Mouse (Mus musculus): ENCODE results near the gene Gm13769. TPM values are rescaled to one million over a fixed set of nuclear protein-coding genes. Genes with fewer than 3 reads are reported as not detected.
"Not testable (repeated sequence)": the region's sequence is repeated elsewhere in the genome, so short reads cannot be mapped to it uniquely, and the experiment has no call there.

The Gm13769 gene
- not detected in 2 replicates for polyA plus RNA-seq (2015; fragmentation: Nextera tagmentation; extraction: Ambion mirVana)

GRCm38 (mm10) chr2:90321900-90322299, at the start of gene Gm13769:
Gene Gm13769 (plus strand): TSS chr2:90322200.
- not testable (repeated sequence) for H3K4me1 ChIP-seq (ENCODE audit: insufficient read depth, low read length); H3K4me2 ChIP-seq (replicated peaks; ENCODE audit: low read depth, low read length); H3K4me3 ChIP-seq (ENCODE audit: low read length); H3K36me3 ChIP-seq (ENCODE audit: insufficient read depth, low read length); H3K27me3 ChIP-seq (ENCODE audit: insufficient read depth, low read length); H3K9me3 ChIP-seq (ENCODE audit: low read length); ATAC-seq (ENCODE audit: low FRiP score, low TSS enrichment); H3K9ac ChIP-seq (replicated peaks; ENCODE audit: low read length); H3K27ac ChIP-seq (ENCODE audit: low read length)
- no CpG with 5 or more reads among the region's 6 CpGs for WGBS

DNA sequence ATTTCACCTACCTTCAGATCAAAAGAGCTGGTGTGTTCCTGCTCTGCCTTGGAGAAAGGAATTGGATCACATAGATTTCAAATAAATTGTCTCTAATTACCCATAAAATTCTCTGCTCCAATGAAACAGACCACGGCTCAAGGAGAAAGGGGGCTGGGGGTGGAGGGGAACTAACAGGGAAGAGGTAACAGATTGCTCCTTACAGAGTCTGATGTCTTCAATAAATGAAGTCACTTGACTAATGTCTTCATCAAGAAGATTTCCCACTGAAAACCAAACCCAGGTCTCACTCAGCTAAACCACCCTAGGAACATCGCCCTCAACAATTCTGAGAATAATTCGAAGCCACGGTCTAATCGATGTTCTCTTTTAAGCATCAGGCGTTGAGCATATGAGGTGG, 29.3 kb upstream of the Gm13769 start, which contains the start of gene Olfr1272:
Gene Olfr1272 (minus strand): TSS at position 101 of the 400 bp plus-strand sequence.
- H3K4me3 ChIP-seq (ENCODE audit: low read length): no peak within 1 kb of the TSS
- H3K27me3 ChIP-seq (ENCODE audit: insufficient read depth, low read length): no peaks in the 10 kb centered on the region
- H3K9ac ChIP-seq (replicated peaks; ENCODE audit: low read length): no peak within 1 kb of the TSS
- no peaks in the 10 kb centered on the region for H3K4me1 ChIP-seq (ENCODE audit: insufficient read depth, low read length)
- H3K36me3 ChIP-seq (ENCODE audit: insufficient read depth, low read length): no peaks in the 10 kb centered on the region
- no peak for ATAC-seq (ENCODE audit: low FRiP score, low TSS enrichment)
- 86% methylated on average over 6 of the region's 6 CpGs for WGBS
- no peak within 1 kb of the TSS for H3K27ac ChIP-seq (ENCODE audit: low read length)
- no peak within 1 kb of the TSS for H3K4me2 ChIP-seq (replicated peaks; ENCODE audit: low read depth, low read length)
- no peaks in the 10 kb centered on the region for H3K9me3 ChIP-seq (ENCODE audit: low read length)

DNA sequence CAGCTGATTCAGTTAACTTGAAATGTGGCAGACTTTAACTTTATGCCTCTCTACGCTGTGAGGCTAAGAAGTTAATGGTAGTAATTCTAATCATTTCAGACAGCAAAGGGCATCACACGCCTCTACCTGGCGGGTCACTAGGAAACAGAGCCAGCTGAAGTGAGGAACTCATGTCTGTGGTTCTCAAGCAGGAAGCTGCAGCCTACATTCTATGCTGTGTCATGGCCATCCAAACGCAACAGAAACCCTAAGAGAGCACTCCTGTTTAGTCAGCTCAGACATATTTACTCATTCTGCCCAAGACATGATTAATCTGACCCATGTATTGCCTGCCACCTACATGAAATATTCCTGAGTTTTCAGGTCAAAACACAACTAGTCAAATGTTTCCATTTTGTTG, 24.7 kb downstream of the Gm13769 start:
- not testable (repeated sequence) for H3K36me3 ChIP-seq (ENCODE audit: insufficient read depth, low read length); H3K27ac ChIP-seq (ENCODE audit: low read length); H3K4me3 ChIP-seq (ENCODE audit: low read length); H3K9me3 ChIP-seq (ENCODE audit: low read length); H3K4me2 ChIP-seq (replicated peaks; ENCODE audit: low read depth, low read length); H3K4me1 ChIP-seq (ENCODE audit: insufficient read depth, low read length); H3K9ac ChIP-seq (replicated peaks; ENCODE audit: low read length); ATAC-seq (ENCODE audit: low FRiP score, low TSS enrichment); H3K27me3 ChIP-seq (ENCODE audit: insufficient read depth, low read length)
- no CpG with 5 or more reads among the region's 4 CpGs for WGBS

GRCm38 (mm10) chr2:90351047-90351446, 29.0 kb downstream of the Gm13769 start:
- 0 out of 2 replicates have a peak, but pooled peaks have one; percentile 31 for ATAC-seq (ENCODE audit: low FRiP score, low TSS enrichment)
- not testable (repeated sequence) for H3K4me2 ChIP-seq (replicated peaks; ENCODE audit: low read depth, low read length); H3K36me3 ChIP-seq (ENCODE audit: insufficient read depth, low read length); H3K4me1 ChIP-seq (ENCODE audit: insufficient read depth, low read length); H3K4me3 ChIP-seq (ENCODE audit: low read length); H3K27ac ChIP-seq (ENCODE audit: low read length); H3K9ac ChIP-seq (replicated peaks; ENCODE audit: low read length); H3K9me3 ChIP-seq (ENCODE audit: low read length); H3K27me3 ChIP-seq (ENCODE audit: insufficient read depth, low read length)
- WGBS: no CpG with 5 or more reads among the region's 6 CpGs

- H3K27ac ChIP-seq (ENCODE audit: low read length); H3K4me3 ChIP-seq (ENCODE audit: low read length); H3K27me3 ChIP-seq (ENCODE audit: insufficient read depth, low read length); H3K4me1 ChIP-seq (ENCODE audit: insufficient read depth, low read length); H3K9me3 ChIP-seq (ENCODE audit: low read length); ATAC-seq (ENCODE audit: low FRiP score, low TSS enrichment); H3K9ac ChIP-seq (replicated peaks; ENCODE audit: low read length); H3K36me3 ChIP-seq (ENCODE audit: insufficient read depth, low read length); H3K4me2 ChIP-seq (replicated peaks; ENCODE audit: low read depth, low read length): not testable (repeated sequence)
- WGBS: no CpG with 5 or more reads among the region's 3 CpGs
Observed at GRCm38 (mm10) chr2:90351540-90351939, 29.5 kb downstream of the Gm13769 start.

- not testable (repeated sequence) for H3K4me1 ChIP-seq (ENCODE audit: insufficient read depth, low read length); H3K27ac ChIP-seq (ENCODE audit: low read length); H3K4me3 ChIP-seq (ENCODE audit: low read length); H3K27me3 ChIP-seq (ENCODE audit: insufficient read depth, low read length); H3K9me3 ChIP-seq (ENCODE audit: low read length); H3K9ac ChIP-seq (replicated peaks; ENCODE audit: low read length); ATAC-seq (ENCODE audit: low FRiP score, low TSS enrichment); H3K4me2 ChIP-seq (replicated peaks; ENCODE audit: low read depth, low read length); H3K36me3 ChIP-seq (ENCODE audit: insufficient read depth, low read length)
- no CpG with 5 or more reads among the region's 5 CpGs for WGBS
Observed at GRCm38 (mm10) chr2:90359229-90359628, 37.2 kb downstream of the Gm13769 start.

DNA sequence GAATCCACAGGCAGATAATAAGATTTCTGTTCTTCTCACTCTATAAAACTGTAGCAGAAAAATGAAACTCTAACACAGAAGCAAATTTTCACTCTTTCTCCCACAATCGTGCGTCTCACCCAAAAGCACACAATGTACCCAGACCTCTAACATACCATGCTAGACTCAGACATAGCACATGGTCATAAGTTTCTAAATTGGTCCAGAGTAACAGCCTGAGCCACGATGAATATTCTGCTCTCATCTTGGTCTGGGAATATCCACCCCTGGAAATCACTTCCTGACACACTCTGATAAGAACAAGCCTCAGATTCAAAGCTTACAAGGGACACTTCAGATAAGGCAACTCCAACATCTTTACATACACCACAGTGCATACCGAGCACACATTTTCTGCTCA, 38.2 kb downstream of the Gm13769 start:
- not testable (repeated sequence) for H3K9me3 ChIP-seq (ENCODE audit: low read length); H3K27me3 ChIP-seq (ENCODE audit: insufficient read depth, low read length); H3K4me1 ChIP-seq (ENCODE audit: insufficient read depth, low read length); ATAC-seq (ENCODE audit: low FRiP score, low TSS enrichment); H3K27ac ChIP-seq (ENCODE audit: low read length); H3K9ac ChIP-seq (replicated peaks; ENCODE audit: low read length); H3K4me2 ChIP-seq (replicated peaks; ENCODE audit: low read depth, low read length); H3K36me3 ChIP-seq (ENCODE audit: insufficient read depth, low read length); H3K4me3 ChIP-seq (ENCODE audit: low read length)
- no CpG with 5 or more reads among the region's 4 CpGs for WGBS

Other genes starting within 250 kb of the Gm13769 start
- not detected in 2 replicates for gene Olfr1269, start 200.8 kb upstream of the Gm13769 start, polyA plus RNA-seq (2015; fragmentation: Nextera tagmentation; extraction: Ambion mirVana)
- gene Olfr32, start 179.9 kb upstream of the Gm13769 start, polyA plus RNA-seq (2015; fragmentation: Nextera tagmentation; extraction: Ambion mirVana): not detected in 2 replicates
- not detected in 2 replicates for gene Olfr1270, start 169.1 kb upstream of the Gm13769 start, polyA plus RNA-seq (2015; fragmentation: Nextera tagmentation; extraction: Ambion mirVana)
- not detected in 2 replicates for gene Olfr1506, start 97.7 kb upstream of the Gm13769 start, polyA plus RNA-seq (2015; fragmentation: Nextera tagmentation; extraction: Ambion mirVana)
- gene Olfr142, start 64.6 kb upstream of the Gm13769 start, polyA plus RNA-seq (2015; fragmentation: Nextera tagmentation; extraction: Ambion mirVana): not detected in 2 replicates
- not detected in 2 replicates for gene Olfr1271, start 51.2 kb upstream of the Gm13769 start, polyA plus RNA-seq (2015; fragmentation: Nextera tagmentation; extraction: Ambion mirVana)
- gene Olfr1272, start 29.4 kb upstream of the Gm13769 start, polyA plus RNA-seq (2015; fragmentation: Nextera tagmentation; extraction: Ambion mirVana): not detected in 2 replicates
- gene Olfr1274-ps, start 76.5 kb downstream of the Gm13769 start, polyA plus RNA-seq (2015; fragmentation: Nextera tagmentation; extraction: Ambion mirVana): not detected in 2 replicates